Mouse (Mus musculus) small intestine, adult 10 weeks (tissue): ENCODE measurements around the gene Cmtm5. TPM values are rescaled to one million over a fixed set of nuclear protein-coding genes. Genes with fewer than 3 reads are reported as not detected.

ENCODE experiments used
- polyA plus RNA-seq: library from polyadenylated mRNA; stranded (reverse); fragments of 350-450 nt; fragmentation: Illumina TruSeq; extraction: RNeasy Lipid Tissue Mini Kit (QIAGEN cat#74804); gene quantifications from one replicate; pipeline ENCODE4 v1.2.3, GENCODE M21; 2014; ENCODE audit warnings: low replicate concordance

Cmtm5 gene
- not detected for polyA plus RNA-seq

GRCm38 (mm10) chr14:54935904-54936830, at the start of gene Cmtm5:
TSS of gene Cmtm5 (plus strand) at chr14:54936261.

GRCm38 (mm10) chr14:54892200-54892599, 43.9 kb upstream of the Cmtm5 start, which contains the start of gene Pabpn1:
TSS of gene Pabpn1 (plus strand) at chr14:54892500.

DNA sequence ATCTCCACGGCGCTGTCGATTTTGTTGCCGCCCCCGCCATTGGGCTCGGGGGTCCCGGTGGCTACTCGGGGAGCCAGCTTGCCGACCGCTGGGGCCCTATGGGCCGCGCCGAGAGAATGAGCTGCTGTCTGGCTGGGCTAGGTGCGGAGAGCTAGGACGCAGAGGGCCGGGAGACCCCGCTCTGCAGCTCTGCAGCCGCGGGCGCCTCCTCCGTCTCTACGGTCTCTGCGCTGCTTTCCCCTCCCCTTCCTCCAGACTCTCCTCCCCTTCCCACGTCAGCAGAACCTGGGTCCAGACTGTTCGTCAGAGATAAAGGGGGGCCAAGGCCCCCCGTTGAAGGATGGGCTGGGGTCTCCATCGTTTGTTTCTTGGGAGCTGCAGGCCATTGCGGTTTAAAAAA, 23.2 kb upstream of the Cmtm5 start, which contains the start of gene Slc22a17:
Gene Slc22a17, minus strand, starts transcription at position 247 of the 400 bp plus-strand sequence.

DNA sequence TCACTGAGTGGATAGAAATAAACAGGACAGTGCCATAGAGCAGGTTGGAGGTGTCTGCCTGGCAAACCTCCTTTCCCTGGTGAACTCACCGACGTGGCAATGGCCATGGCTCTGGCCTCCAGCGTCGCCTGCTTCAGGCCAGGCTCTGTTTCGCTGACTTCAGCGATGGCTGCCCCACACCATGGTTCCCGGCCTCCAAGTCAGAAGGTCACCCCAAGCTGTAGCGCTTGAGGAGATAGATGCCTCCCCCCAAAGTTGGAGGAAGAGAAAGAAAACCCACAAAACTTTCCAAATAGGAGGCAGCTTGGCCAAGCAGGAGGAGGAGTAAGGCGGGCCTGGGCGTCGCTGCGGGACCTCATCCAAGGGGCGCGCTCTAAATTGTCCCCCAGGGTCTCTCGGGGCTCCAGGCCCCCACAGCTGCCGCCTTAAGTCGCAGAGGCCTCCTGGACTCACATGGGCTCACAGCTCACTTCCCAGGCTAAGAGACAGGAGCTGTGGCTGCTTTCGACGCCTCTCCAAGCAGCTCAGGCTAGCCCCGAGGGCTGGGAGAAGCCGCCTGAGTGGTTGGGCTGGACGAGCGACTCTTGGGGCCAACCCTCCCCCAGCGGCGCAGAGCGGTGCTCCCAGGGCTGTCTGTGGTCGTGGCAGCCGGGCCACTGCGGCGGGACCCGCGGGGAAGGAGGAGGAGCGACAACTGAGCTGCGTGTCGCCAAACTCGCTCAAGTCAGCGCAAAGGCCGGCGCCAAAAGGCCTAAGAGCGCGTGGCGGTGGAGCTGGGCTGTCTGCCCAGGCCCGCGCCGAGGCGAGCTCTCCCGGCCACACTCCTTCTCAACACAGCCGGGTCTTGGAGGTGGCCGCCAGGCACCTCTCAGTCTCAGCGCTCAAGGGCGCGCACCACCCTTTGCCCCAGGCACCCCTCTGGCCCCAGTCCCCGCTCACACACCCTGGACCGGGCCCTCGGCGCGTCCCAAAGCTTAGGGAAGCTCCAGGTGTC, 10.4 kb upstream of the Cmtm5 start, which contains the start of gene Efs:
Gene Efs, minus strand, starts transcription at position 778 of the 994 bp plus-strand sequence.

GRCm38 (mm10) chr14:54932645-54933150, 3.4 kb upstream of the Cmtm5 start, which contains the start of gene Il25:
TSS of gene Il25 (plus strand) at chr14:54932695.

DNA sequence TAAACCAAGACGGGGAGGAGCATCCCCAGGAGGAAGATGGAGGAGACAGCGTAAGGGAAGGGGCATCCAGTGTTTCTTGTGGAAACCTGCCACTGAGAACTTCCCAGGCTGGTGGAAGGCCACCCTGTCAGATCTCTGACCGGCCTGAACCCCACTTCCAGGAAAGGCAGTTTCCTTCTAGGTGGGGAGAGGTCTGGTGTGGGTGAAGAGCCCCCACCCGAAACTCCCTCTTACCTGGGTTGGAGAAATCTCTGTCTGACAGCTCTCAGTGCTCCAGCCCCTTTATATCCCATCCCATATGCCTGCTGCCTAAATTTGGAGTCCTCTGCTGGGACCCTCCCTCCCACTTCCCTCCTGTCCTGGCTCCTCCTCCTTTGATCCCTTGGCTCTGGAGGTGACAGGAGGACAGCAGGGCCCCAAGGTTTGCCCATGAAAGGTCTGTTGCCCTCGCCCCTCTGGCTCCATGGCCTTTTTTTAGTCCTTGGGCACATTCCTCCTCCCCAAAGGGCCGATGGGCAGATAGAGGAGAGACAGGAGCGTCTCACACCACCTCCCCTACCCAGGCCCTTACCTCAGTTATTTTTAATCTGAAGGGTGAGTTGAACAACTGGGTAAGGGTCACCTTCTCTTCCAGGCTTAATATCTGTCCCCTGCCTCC, 30.4 kb downstream of the Cmtm5 start, which contains the start of gene Myh6:
Gene Myh6, minus strand, starts transcription at position 608 of the 658 bp plus-strand sequence.

DNA sequence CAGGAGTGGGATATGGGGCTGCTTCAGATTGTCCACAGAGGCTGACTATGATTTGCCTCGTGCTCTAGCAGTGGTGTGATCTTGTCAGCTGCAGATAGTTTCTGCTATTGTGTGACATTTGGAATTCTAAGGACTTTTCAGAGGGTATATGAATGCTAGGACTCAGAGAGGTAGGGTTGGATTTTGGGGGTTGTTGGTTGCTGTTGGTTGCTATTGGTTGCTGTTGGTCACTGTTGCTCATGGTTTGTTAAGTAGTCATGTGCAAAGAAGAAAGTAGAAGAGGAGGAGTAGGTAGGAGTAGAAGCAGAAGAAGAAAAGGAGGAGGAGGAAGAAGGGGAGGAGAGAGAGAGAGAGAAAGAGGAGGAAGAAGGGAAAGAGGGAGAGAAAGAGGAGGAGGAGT, 40.6 kb downstream of the Cmtm5 start, which contains the start of gene Gm17428:
Gene Gm17428, plus strand, starts transcription at position 301 of the 400 bp plus-strand sequence.

Other genes starting within 250 kb of the Cmtm5 start
- 101 TPM for gene Acin1, start 249.3 kb upstream of the Cmtm5 start, polyA plus RNA-seq
- gene Gm29776, start 237.4 kb upstream of the Cmtm5 start, polyA plus RNA-seq: not detected
- gene Cebpe, start 224.1 kb upstream of the Cmtm5 start, polyA plus RNA-seq: not detected
- gene Slc7a8, start 154.3 kb upstream of the Cmtm5 start, polyA plus RNA-seq: 32.0 TPM
- not detected for gene Rnf212b, start 122.1 kb upstream of the Cmtm5 start, polyA plus RNA-seq
- 3.3 TPM for gene Homez, start 65.3 kb upstream of the Cmtm5 start, polyA plus RNA-seq
- 3.3 TPM for gene Ppp1r3e, start 58.7 kb upstream of the Cmtm5 start, polyA plus RNA-seq
- gene Bcl2l2, start 52.9 kb upstream of the Cmtm5 start, polyA plus RNA-seq: 12.5 TPM
- gene Gm20521, start 52.8 kb upstream of the Cmtm5 start, polyA plus RNA-seq: not detected
- 46.7 TPM for gene Pabpn1, start 43.8 kb upstream of the Cmtm5 start, polyA plus RNA-seq
- 0.22 TPM for gene Slc22a17, start 23.1 kb upstream of the Cmtm5 start, polyA plus RNA-seq
- not detected for gene Efs, start 10.1 kb upstream of the Cmtm5 start, polyA plus RNA-seq
- gene Il25, start 3.6 kb upstream of the Cmtm5 start, polyA plus RNA-seq: not detected
- gene Myh6, start 30.7 kb downstream of the Cmtm5 start, polyA plus RNA-seq: not detected
- gene Gm17428, start 40.7 kb downstream of the Cmtm5 start, polyA plus RNA-seq: not detected
- gene Myh7, start 58.4 kb downstream of the Cmtm5 start, polyA plus RNA-seq: not detected
- gene Ngdn, start 79.2 kb downstream of the Cmtm5 start, polyA plus RNA-seq: 1.9 TPM
- 0.41 TPM for gene Zfhx2, start 156.1 kb downstream of the Cmtm5 start, polyA plus RNA-seq
- 3.2 TPM for gene Thtpa, start 158.5 kb downstream of the Cmtm5 start, polyA plus RNA-seq
- gene Ap1g2, start 170.3 kb downstream of the Cmtm5 start, polyA plus RNA-seq: 15.8 TPM
- gene Jph4, start 180.7 kb downstream of the Cmtm5 start, polyA plus RNA-seq: 0.37 TPM